Mouse (Mus musculus): ENCODE measurements at regions not wholly inside any gene's neighbourhood (a gene's known extent, or its start where the extent isn't known, plus 50 kb on each side); places are given as distances from the start of the nearest gene placed in this dataset.

DNA sequence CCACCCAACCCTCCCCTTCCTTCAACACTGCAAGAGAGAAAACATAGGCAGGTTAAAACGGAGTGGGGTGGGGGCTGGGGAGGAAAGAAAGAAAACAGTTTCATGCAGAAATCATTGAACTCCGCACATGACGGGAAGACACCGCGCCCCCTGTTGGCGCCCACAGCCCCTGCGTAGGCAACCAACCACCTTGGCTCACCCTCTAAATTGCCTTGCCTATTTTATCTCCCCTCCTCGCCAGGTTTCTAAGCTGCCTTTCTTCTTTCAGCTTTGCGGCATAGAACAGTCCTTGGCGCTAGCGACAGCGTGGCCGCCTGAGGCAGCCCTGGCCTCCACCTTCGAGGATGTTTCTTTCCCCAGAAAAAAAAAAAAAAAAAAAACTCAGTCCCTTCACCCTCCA, 211.1 kb upstream of the H2al1a start:
- TF ChIP-seq CTCF (conservative IDR thresholded peaks at IDR 0.05; ENCODE audit: insufficient read depth, insufficient read length, low read depth, low read length) (peak; percentile 39), POLR2A (IDR thresholded peaks at IDR 0.05; ENCODE audit: low read depth, low read length) (no peak)
